8 mouse cellular contexts compared by ENCODE assay signal in the genomic region with DNA sequence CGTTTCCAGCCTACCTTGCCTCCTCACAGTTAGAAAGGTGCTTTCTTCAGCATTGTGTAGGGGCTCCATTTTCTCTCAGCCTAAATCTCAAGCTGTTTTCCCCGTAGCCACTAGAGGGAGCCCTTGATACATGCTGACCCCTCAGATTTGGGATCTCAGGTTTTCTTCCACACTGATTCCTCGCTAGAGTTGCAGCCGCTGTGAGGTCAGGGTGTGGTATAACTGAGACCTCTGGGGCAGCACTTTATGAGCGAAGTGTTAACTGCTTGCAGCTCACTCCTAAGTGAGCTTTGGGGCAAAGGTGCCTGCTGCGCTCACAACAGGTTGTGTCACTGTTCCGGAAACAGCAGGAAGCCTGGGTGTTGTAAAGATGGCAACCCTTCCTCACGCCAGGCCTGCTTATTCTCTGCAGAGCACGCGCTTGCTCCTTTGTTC. TPM values are rescaled to one million over a fixed set of nuclear protein-coding genes. Genes with fewer than 3 reads are reported as not detected.
DNase-seq lines count a peak whose midpoint lies in the region; ATAC-seq and TF ChIP-seq lines count a peak whose summit lies in the region.

No protein-coding gene starts in this region.

- H3K9ac ChIP-seq in heart, adult 2 months (ENCODE audit: low read depth, low read length): no peak overlapping the region
- H3K9ac ChIP-seq in limb, embryonic 11.5 days (ENCODE audit: low read length): no peak overlapping the region; the same call in 1 of the 2 replicates
- H3K9ac ChIP-seq in midbrain, embryonic 16.5 days (ENCODE audit: low read depth, low read length): no peak overlapping the region

- DNase-seq in 416B (ENCODE audit: low read depth): peak; percentile 74
- DNase-seq in adrenal gland, postnatal 10 days: peak; percentile 79
- DNase-seq in embryonic facial prominence, embryonic 10.5 days (ENCODE audit: low spot score): peak; percentile 79
- peak; percentile 62 to 68 for DNase-seq in heart, adult 2 months
- peak; percentile 45 to 74 for DNase-seq in kidney, adult 8-10 months
- peak; percentile 91 for DNase-seq in limb, embryonic 11.5 days (ENCODE audit: low spot score)
- peak; percentile 46 to 71 for DNase-seq in spleen, postnatal 10 days (ENCODE audit: low spot score in 2 of 2)

- H3K4me1 ChIP-seq in embryonic facial prominence, embryonic 10.5 days: peaks cover 22% of the 10 kb centered on the region
- H3K4me1 ChIP-seq in heart, adult 2 months (ENCODE audit: control insufficient read depth, insufficient read depth, low read length): peaks cover 5% of the 10 kb centered on the region
- H3K4me1 ChIP-seq in limb, embryonic 11.5 days (ENCODE audit: control insufficient read depth, insufficient read depth, low read length): peaks cover 12% of the 10 kb centered on the region; the same call in 1 of the 2 replicates
- H3K4me1 ChIP-seq in midbrain, embryonic 16.5 days (ENCODE audit: control insufficient read depth, insufficient read depth, low read length): peaks cover 6% of the 10 kb centered on the region; the same call in 1 of the 2 replicates

- ATAC-seq in limb, embryonic 11.5 days (ENCODE audit: insufficient number of reproducible peaks, low FRiP score, low TSS enrichment, low read depth): peak; percentile 78
- peak; percentile 76 for ATAC-seq in midbrain, embryonic 16.5 days

- no peak for TF ChIP-seq POLR2A in heart, adult 2 months (IDR thresholded peaks at IDR 0.05; ENCODE audit: insufficient read depth, low read depth, low read length)

- 47% methylated on average over 10 of the region's 10 CpGs for WGBS in embryonic facial prominence, embryonic 10.5 days
- 28% methylated on average over 10 of the region's 10 CpGs for WGBS in heart, adult 2 months
- WGBS in limb, embryonic 11.5 days: 16% methylated on average over 10 of the region's 10 CpGs
- 30% methylated on average over 10 of the region's 10 CpGs for WGBS in midbrain, embryonic 16.5 days

- H3K27ac ChIP-seq in embryonic facial prominence, embryonic 10.5 days (replicated peaks): no peak overlapping the region
- peak overlapping the region; percentile 45 for H3K27ac ChIP-seq in heart, adult 2 months
- H3K27ac ChIP-seq in limb, embryonic 11.5 days (replicated peaks; ENCODE audit: low read depth, low read length): peak overlapping the region; percentile 67
- H3K27ac ChIP-seq in midbrain, embryonic 16.5 days (ENCODE audit: low read length): no peak overlapping the region

- no peaks in the 10 kb centered on the region for H3K27me3 ChIP-seq in embryonic facial prominence, embryonic 10.5 days (replicated peaks; ENCODE audit: low read depth, poor library complexity, severe bottlenecking)
- H3K27me3 ChIP-seq in heart, adult 2 months (ENCODE audit: control insufficient read depth, insufficient read depth, low read length): no peaks in the 10 kb centered on the region
- no peaks in the 10 kb centered on the region for H3K27me3 ChIP-seq in limb, embryonic 11.5 days (ENCODE audit: control insufficient read depth, insufficient read depth, low read length)
- no peaks in the 10 kb centered on the region for H3K27me3 ChIP-seq in midbrain, embryonic 16.5 days (ENCODE audit: control insufficient read depth, insufficient read depth, low read depth, low read length)

- intact Hi-C loops in heart, adult 2 months (cut with DNase I): loop anchor here (5.0 to 10.0 kb wide), 3 partner anchors 186 to 278 kb away; no protein-coding TSS in a partner anchor

- no peaks in the 10 kb centered on the region for H3K9me3 ChIP-seq in embryonic facial prominence, embryonic 10.5 days
- no peaks in the 10 kb centered on the region for H3K9me3 ChIP-seq in limb, embryonic 11.5 days (ENCODE audit: control insufficient read depth, low read length)
- no peaks in the 10 kb centered on the region for H3K9me3 ChIP-seq in midbrain, embryonic 16.5 days (replicated peaks; ENCODE audit: control insufficient read depth, low read length, poor library complexity, severe bottlenecking)

- no peak overlapping the region for H3K4me2 ChIP-seq in limb, embryonic 11.5 days (ENCODE audit: low read depth, severe bottlenecking)
- H3K4me2 ChIP-seq in midbrain, embryonic 16.5 days (ENCODE audit: low read length): 0 out of 2 replicates have a peak overlapping the region, but pooled peaks have one; percentile 22

- TF ChIP-seq EP300 in heart, adult 2 months (IDR thresholded peaks at IDR 0.05; ENCODE audit: insufficient read depth, low read depth, low read length): peak; percentile 75; the same call in 1 of the 2 replicates

- H3K4me3 ChIP-seq in embryonic facial prominence, embryonic 10.5 days: no peak overlapping the region
- no peak overlapping the region for H3K4me3 ChIP-seq in heart, adult 2 months
- H3K4me3 ChIP-seq in limb, embryonic 11.5 days (ENCODE audit: low read depth, low read length): no peak overlapping the region
- no peak overlapping the region for H3K4me3 ChIP-seq in midbrain, embryonic 16.5 days (ENCODE audit: low read depth, low read length)

- H3K36me3 ChIP-seq in embryonic facial prominence, embryonic 10.5 days (replicated peaks): peaks cover 49% of the 10 kb centered on the region
- H3K36me3 ChIP-seq in heart, adult 2 months (ENCODE audit: control insufficient read depth, insufficient read depth, low read length): no peaks in the 10 kb centered on the region
- peaks cover 7% of the 10 kb centered on the region for H3K36me3 ChIP-seq in limb, embryonic 11.5 days (ENCODE audit: control insufficient read depth, insufficient read depth, low read length)
- peaks cover 15% of the 10 kb centered on the region for H3K36me3 ChIP-seq in midbrain, embryonic 16.5 days (ENCODE audit: control insufficient read depth, insufficient read depth, low read length)

- peak; percentile 88 for TF ChIP-seq CTCF in heart, adult 2 months (IDR thresholded peaks at IDR 0.05)

- no peaks in the 10 kb centered on the region for H3K79me2 ChIP-seq in heart, adult 2 months (replicated peaks; ENCODE audit: control insufficient read depth, insufficient read depth, low read length)

RNA-seq across cellular contexts. Expression of gene Rbm20, which starts 28.3 kb away (rescaled TPM):
- total RNA-seq in adrenal gland, postnatal 10 days (2021): 1 to 10 TPM; 1.7 to 7.6 TPM
- polyA plus RNA-seq in embryonic facial prominence, embryonic 10.5 days (2016; fragmentation: Nextera tagmentation; extraction: Ambion mirVana): 0.87 and 1.2 TPM in 2 replicates
- total RNA-seq in heart, adult 2 months (2021): 100 to 1,000 TPM; 194 to 231 TPM
- polyA plus RNA-seq in heart, adult 2 months (2012; rRNA removed): 143 and 161 TPM in 2 replicates
- polyA plus RNA-seq in limb, embryonic 11.5 days (2014; fragmentation: Nextera tagmentation; extraction: Ambion mirVana): 2.4 and 2.7 TPM in 2 replicates
- polyA plus RNA-seq in midbrain, embryonic 16.5 days (2015; fragmentation: Nextera tagmentation; extraction: Ambion mirVana): 0.75 and 0.89 TPM in 2 replicates

RNA-seq across cellular contexts. Expression of gene Smc3, which starts 48.6 kb away (rescaled TPM):
- total RNA-seq in adrenal gland, postnatal 10 days (2021): 10 to 100 TPM; 29.6 to 39.0 TPM
- 73.1 and 79.1 TPM in 2 replicates for polyA plus RNA-seq in embryonic facial prominence, embryonic 10.5 days (2016; fragmentation: Nextera tagmentation; extraction: Ambion mirVana)
- total RNA-seq in heart, adult 2 months (2021): 10 to 100 TPM; 20.4 to 20.6 TPM
- polyA plus RNA-seq in heart, adult 2 months (2012; rRNA removed): 3.4 and 6.1 TPM in 2 replicates
- 92.8 and 99.7 TPM in 2 replicates for polyA plus RNA-seq in limb, embryonic 11.5 days (2014; fragmentation: Nextera tagmentation; extraction: Ambion mirVana)
- polyA plus RNA-seq in midbrain, embryonic 16.5 days (2015; fragmentation: Nextera tagmentation; extraction: Ambion mirVana): 55.9 and 66.5 TPM in 2 replicates

RNA-seq across cellular contexts. Expression of gene Nutf2-ps1, which starts 60.0 kb away (rescaled TPM):
- 10 to 100 TPM; 76.4 to 81.0 TPM for total RNA-seq in adrenal gland, postnatal 10 days (2021)
- 567 and 585 TPM in 2 replicates for polyA plus RNA-seq in embryonic facial prominence, embryonic 10.5 days (2016; fragmentation: Nextera tagmentation; extraction: Ambion mirVana)
- total RNA-seq in heart, adult 2 months (2021): 10 to 100 TPM; 65.8 to 74.1 TPM
- polyA plus RNA-seq in heart, adult 2 months (2012; rRNA removed): 155 and 162 TPM in 2 replicates
- polyA plus RNA-seq in limb, embryonic 11.5 days (2014; fragmentation: Nextera tagmentation; extraction: Ambion mirVana): 471 and 513 TPM in 2 replicates
- polyA plus RNA-seq in midbrain, embryonic 16.5 days (2015; fragmentation: Nextera tagmentation; extraction: Ambion mirVana): 212 and 234 TPM in 2 replicates

Comparison
In these comparisons a context has a peak if more than half of its experiments do, and no peak if none do; other contexts are left out.
1. H3K27ac ChIP-seq: peak in heart, adult 2 months (single experiment) and limb, embryonic 11.5 days (single experiment); none in embryonic facial prominence, embryonic 10.5 days (single experiment) and midbrain, embryonic 16.5 days (single experiment).
2. RNA of gene Rbm20, which starts 28.3 kb away (polyA plus RNA-seq): 143 to 161 TPM in heart, adult 2 months; 2.4 to 2.7 TPM in limb, embryonic 11.5 days, 0.87 to 1.2 TPM in embryonic facial prominence, embryonic 10.5 days and 0.75 to 0.89 TPM in midbrain, embryonic 16.5 days; every median in the first group is over 10 times any median in the second.
3. Peak in every context shown above with its lines, with median percentiles within 50 percentile points of each other: DNase-seq.